Mouse (Mus musculus) kidney, adult 2 months (tissue): ENCODE data around the gene Ctnnbl1. TPM values are rescaled to one million over a fixed set of nuclear protein-coding genes. Genes with fewer than 3 reads are reported as not detected.

Source experiments
- DNase-seq: peaks from one replicate; pipeline ENCODE4 v3.0.0; 2021
- H3K27ac ChIP-seq: fragments of 200-500 bp; 2 replicates; pipeline ENCODE4 v1.5.1; 2012; ENCODE audit warnings: low read depth, low read length, control low read depth, inconsistent platforms; ENCODE audit not compliant: insufficient read depth
- H3K27me3 ChIP-seq: fragments of 200-500 bp; replicated peaks from 2 replicates; pipeline ENCODE4 v1.6.1; 2012; ENCODE audit warnings: mild to moderate bottlenecking, moderate library complexity, low read length, inconsistent platforms; ENCODE audit not compliant: control insufficient read depth, insufficient read depth
- H3K36me3 ChIP-seq: fragments of 200-500 bp; 2 replicates; pipeline ENCODE4 v1.6.1; 2012; ENCODE audit warnings: mild to moderate bottlenecking, moderate library complexity, low read length, inconsistent platforms; ENCODE audit not compliant: control insufficient read depth, insufficient read depth
- H3K4me1 ChIP-seq: fragments of 200-500 bp; 2 replicates; pipeline ENCODE4 v1.6.1; 2011; ENCODE audit warnings: low read length; ENCODE audit not compliant: control insufficient read depth, insufficient read depth
- H3K4me3 ChIP-seq: fragments of 200-500 bp; 2 replicates; pipeline ENCODE4 v1.5.1; 2011; ENCODE audit warnings: mild to moderate bottlenecking, low read depth, low read length, control low read depth; ENCODE audit not compliant: insufficient read depth
- CTCF ChIP-seq: fragments of 200-500 bp; conservative IDR thresholded peaks from 2 replicates; pipeline ENCODE4 v1.5.1; 2011; ENCODE audit warnings: low read depth, mild to moderate bottlenecking, control low read depth, low read length, moderate library complexity, mixed read lengths; ENCODE audit not compliant: insufficient read depth, insufficient read length
- POLR2A ChIP-seq: fragments of 200-500 bp; IDR thresholded peaks from one replicate; pipeline ENCODE4 v1.6.1; 2011; ENCODE audit warnings: low read depth, low read length, control low read depth
- WGBS: fragments of 180-500 bp; shearing (Covaris S2); methylation state at CpG from one replicate; pipeline ENCODE4 v1.1.7; 2018; 5-methylcytosine and 5-hydroxymethylcytosine counted together
- polyA plus RNA-seq: library from polyadenylated mRNA; depleted of rRNA; stranded (reverse); fragments of >200 nt; gene quantifications from 2 replicates; pipeline ENCODE4 v1.2.3, GENCODE M21; 2012; rRNA removed

The Ctnnbl1 gene
- polyA plus RNA-seq, result 16.7 and 17.6 TPM in 2 replicates

DNA sequence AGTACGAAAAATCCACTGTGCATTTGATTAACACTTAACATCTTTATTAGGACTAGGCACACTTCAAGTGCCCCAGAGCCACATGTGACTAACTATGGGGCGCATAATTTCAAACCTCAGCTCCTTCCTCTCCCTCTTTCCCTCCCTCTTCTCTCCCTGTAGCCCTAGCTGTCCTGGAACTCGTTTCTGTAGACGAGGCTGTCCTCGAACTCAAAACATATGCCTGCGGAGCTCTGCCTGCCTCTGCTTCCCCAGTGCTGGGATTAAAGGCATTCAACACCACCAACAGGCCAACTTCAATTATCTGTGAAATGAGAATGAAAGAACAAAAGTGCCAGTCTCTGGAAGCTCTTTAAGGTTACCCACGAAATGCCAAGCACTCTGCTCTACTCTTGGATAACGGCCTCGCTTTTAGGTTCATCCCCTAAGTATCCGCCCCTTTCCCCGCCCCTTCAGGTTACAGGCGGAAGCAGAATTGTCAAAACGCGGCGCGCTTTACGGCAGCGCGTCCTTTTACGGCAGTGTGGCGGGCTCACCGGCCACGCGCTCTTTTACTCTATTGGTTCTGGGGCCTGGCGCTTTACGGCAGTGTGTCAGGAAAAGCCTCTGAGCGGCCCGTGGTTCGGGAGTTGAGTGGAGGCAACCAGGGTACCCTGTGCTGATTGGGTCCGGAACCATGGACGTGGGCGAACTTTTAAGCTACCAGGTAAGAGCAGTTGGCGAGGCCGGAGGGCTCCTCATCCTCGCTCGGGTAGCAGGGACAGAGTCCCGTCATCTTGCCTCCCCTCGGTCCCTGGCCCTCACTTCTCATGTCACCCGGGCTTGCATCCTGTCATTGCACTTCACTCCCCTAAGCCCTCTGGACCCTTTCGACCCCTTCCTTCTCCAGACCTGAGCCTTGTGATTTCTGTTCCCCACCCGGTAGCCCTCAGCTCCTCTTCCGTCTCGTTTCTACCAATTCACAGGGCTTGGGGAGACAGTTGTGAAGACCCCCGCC, at the start of gene Ctnnbl1:
Gene Ctnnbl1 (plus strand): TSS at position 548 of the 997 bp plus-strand sequence.
- Histone ChIP-seq H3K27ac (no peak within 1 kb of the TSS), H3K4me3 (peak within 1 kb of the TSS; percentile 90), H3K27me3 (no peaks in the 10 kb centered on the region), H3K4me1 (peaks cover 3% of the 10 kb centered on the region; the same call in 1 of the 2 replicates), H3K36me3 (no peaks in the 10 kb centered on the region)
- peak; percentile 100 for DNase-seq
- WGBS, result 11% methylated on average over 44 of the region's 44 CpGs
- no peak for TF ChIP-seq CTCF
- TF ChIP-seq POLR2A, result peak; percentile 51

GRCm38 (mm10) chr2:157687506-157687905, 49.7 kb upstream of the Ctnnbl1 start:
- Histone ChIP-seq H3K4me3 (no peak overlapping the region), H3K27ac (no peak overlapping the region), H3K4me1 (no peaks in the 10 kb centered on the region), H3K36me3 (no peaks in the 10 kb centered on the region), H3K27me3 (no peaks in the 10 kb centered on the region)
- DNase-seq, result peak; percentile 16
- WGBS, result 47% methylated on average over 3 of the region's 3 CpGs
- TF ChIP-seq POLR2A (no peak), CTCF (no peak)

DNA sequence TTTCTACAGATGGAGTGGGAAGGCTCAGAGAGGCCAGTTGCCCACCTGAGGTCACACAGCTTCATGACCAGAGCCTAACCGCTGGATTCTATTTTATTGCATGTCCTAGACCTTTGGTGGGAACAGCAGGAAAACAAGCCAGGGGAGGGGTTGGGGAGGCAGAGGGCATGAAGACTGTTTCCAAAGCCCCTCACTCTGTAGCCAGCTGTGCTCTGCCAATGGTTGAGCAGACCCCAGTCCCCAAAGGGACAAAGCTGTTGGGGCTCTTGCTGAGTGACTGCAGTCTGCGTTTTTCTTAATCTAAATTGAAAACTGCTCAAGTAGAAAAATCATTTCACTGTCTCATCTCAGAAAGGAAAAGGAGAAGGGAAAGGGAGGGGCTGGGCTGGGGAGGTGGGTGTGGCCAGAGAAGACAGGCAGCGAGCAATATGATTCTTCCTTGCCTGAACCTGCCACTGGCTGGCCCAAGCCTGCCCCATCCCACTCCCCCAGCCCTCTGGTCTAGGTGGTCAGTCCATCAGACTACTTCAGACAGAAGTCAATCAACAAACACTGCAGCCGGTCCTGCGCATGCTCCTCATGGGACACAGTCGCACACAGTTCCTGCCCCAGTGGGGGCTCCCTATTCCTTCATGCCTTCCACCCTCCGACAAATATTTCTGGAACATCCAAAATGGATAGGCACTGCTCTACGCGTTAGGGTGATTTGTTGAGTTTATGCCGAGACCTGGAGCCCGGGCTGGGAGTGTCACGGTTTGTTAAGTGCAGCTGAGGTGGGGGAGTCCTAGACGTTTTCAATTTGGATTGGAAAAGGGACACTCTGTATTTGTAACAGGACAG, 45.7 kb upstream of the Ctnnbl1 start:
- TF ChIP-seq POLR2A (no peak), CTCF (no peak)
- DNase-seq, result no peak
- Histone ChIP-seq H3K36me3 (no peaks in the 10 kb centered on the region), H3K27me3 (no peaks in the 10 kb centered on the region), H3K4me1 (no peaks in the 10 kb centered on the region), H3K4me3 (no peak overlapping the region), H3K27ac (no peak overlapping the region)
- 37% methylated on average over 13 of the region's 13 CpGs for WGBS

DNA sequence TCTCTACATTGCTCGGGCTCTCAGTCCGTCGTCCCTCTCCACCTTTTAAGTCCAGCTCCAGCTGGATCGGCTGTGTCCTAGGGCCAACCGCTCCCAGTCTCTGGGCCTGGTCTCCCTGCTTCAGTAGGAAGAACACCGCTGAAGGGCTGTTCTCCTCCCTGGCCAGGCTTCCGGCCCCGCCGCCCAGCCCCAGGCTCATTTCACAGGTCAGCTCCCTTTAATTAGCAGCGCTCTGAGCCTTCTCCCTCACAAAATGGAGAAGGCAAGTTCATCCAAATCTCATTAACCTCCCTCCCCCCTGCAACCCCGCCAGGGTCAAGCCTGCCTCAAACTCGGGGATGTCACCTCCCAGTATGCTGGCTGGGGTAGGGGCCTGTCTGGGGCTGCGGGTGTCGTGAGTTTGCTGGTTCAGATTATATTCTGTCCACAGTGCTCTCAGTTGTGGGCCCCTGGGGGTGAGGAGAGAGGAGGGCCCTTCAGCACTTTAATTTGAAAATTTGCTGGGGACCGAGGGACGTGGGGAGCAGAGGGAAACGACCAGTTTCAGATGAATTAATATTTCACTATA, 44.8 kb upstream of the Ctnnbl1 start:
- Histone ChIP-seq H3K4me1 (0 out of 2 replicates have a peak, but pooled peaks cover 4% of the 10 kb centered on the region), H3K27ac (no peak overlapping the region)
- no peak for DNase-seq

DNA sequence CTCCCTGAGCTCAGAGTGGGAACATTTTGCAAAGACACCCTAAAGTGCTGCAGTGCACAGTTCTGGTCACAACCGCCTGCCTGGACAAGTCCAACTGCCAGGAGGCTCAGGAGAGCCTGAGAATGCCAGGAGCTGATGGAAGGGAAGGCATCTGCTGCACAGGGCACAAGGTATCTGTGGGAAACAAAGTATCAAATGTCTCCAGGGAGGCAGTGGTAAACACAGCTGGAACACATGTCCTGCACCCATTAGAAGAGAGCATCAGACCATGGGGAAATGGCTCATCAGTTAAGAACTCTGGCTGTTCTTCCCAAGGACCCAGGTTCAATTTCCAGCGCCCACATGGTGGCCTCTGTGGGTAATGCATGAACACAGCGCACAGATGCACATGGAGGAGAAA, 43.6 kb upstream of the Ctnnbl1 start:
- Histone ChIP-seq H3K27ac (no peak overlapping the region), H3K4me3 (no peak overlapping the region), H3K4me1 (0 out of 2 replicates have a peak, but pooled peaks cover 4% of the 10 kb centered on the region), H3K27me3 (no peaks in the 10 kb centered on the region), H3K36me3 (no peaks in the 10 kb centered on the region)
- TF ChIP-seq POLR2A (no peak), CTCF (no peak)
- DNase-seq, result no peak
- WGBS, result 82% methylated on average over 3 of the region's 3 CpGs

More for the DNA sequence above, 44.8 kb upstream of the Ctnnbl1 start:
- no peak for TF ChIP-seq POLR2A
- TF ChIP-seq CTCF, result no peak
- H3K36me3 ChIP-seq, result no peaks in the 10 kb centered on the region
- no peak overlapping the region for H3K4me3 ChIP-seq
- 24% methylated on average over 17 of the region's 17 CpGs for WGBS
- H3K27me3 ChIP-seq, result no peaks in the 10 kb centered on the region

GRCm38 (mm10) chr2:157696297-157696731, 40.9 kb upstream of the Ctnnbl1 start:
- no peaks in the 10 kb centered on the region for H3K27me3 ChIP-seq
- 28% methylated on average over 7 of the region's 7 CpGs for WGBS
- TF ChIP-seq POLR2A, result no peak
- no peak for TF ChIP-seq CTCF
- H3K36me3 ChIP-seq, result no peaks in the 10 kb centered on the region
- no peak overlapping the region for H3K4me3 ChIP-seq
- DNase-seq, result peak; percentile 66
- 0 out of 2 replicates have a peak, but pooled peaks cover 4% of the 10 kb centered on the region for H3K4me1 ChIP-seq
- H3K27ac ChIP-seq, result peak overlapping the region; percentile 41; the same call in 1 of the 2 replicates
